Mouse (Mus musculus) limb, embryonic 14.5 days (tissue): ENCODE data around the gene Msmp. TPM values are rescaled to one million over a fixed set of nuclear protein-coding genes. Genes with fewer than 3 reads are reported as not detected.
A peak's percentile ranks its signal among the peaks of the same experiment; 100 is the strongest.

Experiments used
- ATAC-seq: fragments of 200-750 bp; cut with Nextera tagmentation; 2 replicates; pipeline ENCODE4 v1.8.0; 2017; ENCODE audit warnings: low read depth, moderate number of reproducible peaks, moderate TSS enrichment; ENCODE audit not compliant: low FRiP score
- DNase-seq: peaks from one replicate; pipeline ENCODE4 v3.0.0-alpha.2; 2015; ENCODE audit warnings: low spot score
- H3K27ac ChIP-seq: fragments of 300-500 bp; sonication (generic); replicated peaks from 2 replicates; pipeline ENCODE4 v1.5.1; 2014; ENCODE audit warnings: low read depth, mild to moderate bottlenecking, low read length, moderate library complexity, mixed read lengths
- H3K27me3 ChIP-seq: fragments of 300-500 bp; sonication (generic); 2 replicates; pipeline ENCODE4 v1.6.1; 2014; ENCODE audit warnings: low read length, mixed read lengths; ENCODE audit not compliant: control insufficient read depth, insufficient read depth
- H3K36me3 ChIP-seq: fragments of 300-500 bp; sonication (generic); 2 replicates; pipeline ENCODE4 v1.6.1; 2014; ENCODE audit warnings: mild to moderate bottlenecking, low read length, moderate library complexity, mixed read lengths; ENCODE audit not compliant: control insufficient read depth, insufficient read depth
- H3K4me1 ChIP-seq: fragments of 300-500 bp; sonication (generic); 2 replicates; pipeline ENCODE4 v1.6.1; 2014; ENCODE audit warnings: antibody characterized with exemption, low read length, mixed read lengths; ENCODE audit not compliant: control insufficient read depth, insufficient read depth
- H3K4me2 ChIP-seq: fragments of 300-500 bp; sonication (generic); replicated peaks from 2 replicates; pipeline ENCODE4 v1.6.1; 2014; ENCODE audit warnings: low read depth, mild to moderate bottlenecking, low read length, moderate library complexity; ENCODE audit not compliant: severe bottlenecking
- H3K4me3 ChIP-seq: fragments of 300-500 bp; sonication (generic); replicated peaks from 2 replicates; pipeline ENCODE4 v1.5.1; 2014; ENCODE audit warnings: low read length
- H3K9ac ChIP-seq: fragments of 300-500 bp; sonication (generic); 2 replicates; pipeline ENCODE4 v1.6.1; 2014; ENCODE audit warnings: mild to moderate bottlenecking, low read depth, low read length, moderate library complexity; ENCODE audit not compliant: severe bottlenecking
- H3K9me3 ChIP-seq: fragments of 300-500 bp; sonication (generic); 2 replicates; pipeline ENCODE4 v1.6.1; 2016; ENCODE audit warnings: low read length; ENCODE audit not compliant: control insufficient read depth
- POLR2A ChIP-seq: fragments of 200-500 bp; IDR thresholded peaks from 2 replicates; pipeline ENCODE4 v1.8.0; 2012; ENCODE audit warnings: inconsistent platforms, mild to moderate bottlenecking, moderate library complexity, borderline replicate concordance; ENCODE audit not compliant: insufficient read depth, insufficient read length; ENCODE audit errors: extremely low read depth
- WGBS: fragments of 180-500 bp; shearing (Covaris S2); extraction: QIAGEN DNeasy Blood & Tissue Kit; methylation state at CpG from one replicate; pipeline ENCODE4 v1.1.7; 2014; 5-methylcytosine and 5-hydroxymethylcytosine counted together
- polyA plus RNA-seq, 2 experiments: library from polyadenylated mRNA; depleted of rRNA in 1 of 2; stranded (reverse) in 1 of 2; unstranded in 1 of 2; fragments of >200 nt; fragmentation: Nextera tagmentation in 1 of 2; extraction: Ambion mirVana in 1 of 2; gene quantifications; 2 replicates each; pipeline versions ENCODE4 v1.2.1 to v1.2.3; 2012 to 2014

The Msmp gene
- polyA plus RNA-seq, 2 experiments: 0.88 to 2.8 TPM

DNA sequence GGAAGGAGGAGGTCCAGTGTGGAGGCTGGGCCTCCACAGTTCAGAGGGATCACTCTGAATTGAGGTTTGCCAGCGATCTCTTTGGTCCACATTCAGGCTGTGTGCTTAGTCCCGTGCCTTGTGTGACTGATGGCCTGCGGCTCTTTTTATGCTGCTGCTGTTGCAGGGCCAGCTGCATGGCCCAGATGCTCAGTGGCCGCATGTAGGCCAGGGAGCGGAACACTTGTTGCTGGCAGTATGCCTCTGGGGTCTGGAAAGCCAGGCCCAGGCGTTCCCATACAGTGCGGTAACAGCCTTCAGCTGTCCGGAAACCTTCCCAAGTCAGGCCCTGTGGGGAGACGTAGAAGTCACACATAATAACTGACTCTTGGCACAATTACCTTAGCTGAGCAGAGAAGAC, 17.2 kb downstream of the Msmp start:
- H3K9ac ChIP-seq: no peak overlapping the region
- H3K27me3 ChIP-seq: no peaks in the 10 kb centered on the region
- H3K9me3 ChIP-seq: no peaks in the 10 kb centered on the region
- DNase-seq: no peak
- peaks cover 81% of the 10 kb centered on the region for H3K36me3 ChIP-seq
- 88% methylated on average over 9 of the region's 9 CpGs for WGBS
- H3K27ac ChIP-seq: no peak overlapping the region
- H3K4me1 ChIP-seq: peaks cover 11% of the 10 kb centered on the region; the same call in 1 of the 2 replicates
- no peak for ATAC-seq
- no peak overlapping the region for H3K4me3 ChIP-seq
- H3K4me2 ChIP-seq: no peak overlapping the region
- TF ChIP-seq POLR2A: no peak

DNA sequence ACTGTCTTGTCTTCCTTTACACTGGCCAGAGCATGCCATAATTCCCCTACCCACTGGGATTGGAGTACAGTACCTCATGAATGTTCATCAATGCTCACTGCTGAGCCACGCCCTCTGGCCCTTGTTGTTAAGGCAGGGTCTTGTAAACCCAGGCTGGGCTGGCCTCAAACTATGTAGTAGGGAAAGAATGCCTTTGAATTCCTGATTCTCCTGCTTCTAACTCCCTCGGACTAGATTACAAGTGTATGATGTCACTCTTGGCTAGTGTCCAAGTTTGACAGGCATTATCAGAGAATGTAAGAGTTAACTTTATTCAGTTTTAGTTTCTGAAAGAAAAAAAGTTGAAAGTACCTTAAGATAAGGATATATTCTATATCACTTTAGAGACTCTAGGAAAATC, 20.1 kb downstream of the Msmp start:
- no peak for TF ChIP-seq POLR2A
- Histone ChIP-seq H3K4me1 (peaks cover 33% of the 10 kb centered on the region), H3K9ac (no peak overlapping the region), H3K4me3 (no peak overlapping the region; the same call in 1 of the 2 replicates), H3K27ac (no peak overlapping the region), H3K9me3 (no peaks in the 10 kb centered on the region), H3K27me3 (no peaks in the 10 kb centered on the region), H3K4me2 (0 out of 2 replicates have a peak overlapping the region, but pooled peaks have one; percentile 60), H3K36me3 (peaks cover 55% of the 10 kb centered on the region)
- peak; percentile 48 for DNase-seq
- no peak for ATAC-seq
- 47% methylated on average over 2 of the region's 2 CpGs for WGBS

DNA sequence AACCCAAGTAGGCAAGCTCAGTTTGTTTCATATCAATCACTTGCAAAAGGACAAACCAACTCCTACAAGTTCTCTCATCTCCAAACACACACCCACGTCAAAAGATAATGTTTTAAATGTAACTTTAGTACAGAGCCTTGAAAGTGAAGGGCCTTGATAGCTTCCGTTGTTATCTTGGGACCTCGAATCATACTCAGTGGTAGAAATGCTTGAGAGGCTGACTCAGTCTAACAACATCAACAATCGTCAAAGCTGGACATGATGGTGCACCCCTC, 20.8 kb downstream of the Msmp start:
- peak overlapping the region; percentile 78 for H3K4me3 ChIP-seq
- no peak for TF ChIP-seq POLR2A
- DNase-seq (no peak), ATAC-seq (no peak)
- peaks cover 39% of the 10 kb centered on the region for H3K4me1 ChIP-seq
- H3K27me3 ChIP-seq: no peaks in the 10 kb centered on the region
- peaks cover 48% of the 10 kb centered on the region for H3K36me3 ChIP-seq
- 91% methylated on average over 4 of the region's 4 CpGs for WGBS
- H3K4me2 ChIP-seq: peak overlapping the region; percentile 60
- no peaks in the 10 kb centered on the region for H3K9me3 ChIP-seq
- no peak overlapping the region for H3K27ac ChIP-seq
- no peak overlapping the region; the same call in 1 of the 2 replicates for H3K9ac ChIP-seq

DNA sequence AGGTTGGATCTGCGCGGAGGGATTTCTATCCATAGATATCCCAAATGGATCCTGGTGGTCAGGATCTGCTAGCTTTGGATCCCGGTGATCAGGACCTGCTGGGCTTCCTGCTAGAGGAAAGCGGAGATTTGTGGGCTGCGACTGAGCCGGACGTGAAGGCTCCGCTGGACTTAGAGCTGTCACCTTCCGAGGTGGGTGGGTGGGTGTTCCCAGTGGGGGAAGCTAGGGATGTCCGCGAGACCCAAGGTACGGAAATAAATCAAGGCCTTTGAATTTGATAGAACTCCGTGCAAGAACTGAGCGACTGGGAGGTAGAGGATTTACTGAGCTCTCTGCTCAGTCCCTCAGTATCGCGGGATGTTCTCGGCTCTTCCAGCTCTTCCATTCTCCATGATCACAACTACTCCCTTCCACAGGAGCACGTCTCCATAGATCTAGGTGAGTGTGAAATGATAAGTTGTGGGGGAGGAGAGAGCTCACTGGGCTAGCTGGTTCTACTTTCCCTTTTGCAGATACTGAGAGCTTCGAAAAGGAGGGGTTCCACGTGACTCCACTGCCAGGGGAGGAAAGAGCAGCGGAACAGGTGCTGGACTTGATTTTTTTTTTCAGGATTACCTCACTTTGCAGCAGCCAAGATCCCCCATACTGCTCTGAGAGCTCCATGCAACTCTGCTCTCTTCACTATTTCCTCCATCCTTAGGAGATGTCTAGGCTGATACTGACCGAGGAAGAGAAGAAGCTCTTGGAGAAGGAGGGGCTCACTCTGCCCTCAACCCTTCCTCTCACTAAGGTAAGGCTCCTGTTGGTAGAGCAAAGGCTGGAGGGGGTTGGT, 21.3 kb downstream of the Msmp start:
- peak overlapping the region; percentile 60 for H3K4me2 ChIP-seq
- peaks cover 44% of the 10 kb centered on the region for H3K4me1 ChIP-seq
- H3K27ac ChIP-seq: peak overlapping the region; percentile 98
- peak overlapping the region; percentile 91 for H3K9ac ChIP-seq
- H3K9me3 ChIP-seq: no peaks in the 10 kb centered on the region
- no peak for TF ChIP-seq POLR2A
- H3K27me3 ChIP-seq: no peaks in the 10 kb centered on the region
- ATAC-seq (0 out of 2 replicates have a peak, but pooled peaks have one; percentile 1), DNase-seq (no peak)
- H3K4me3 ChIP-seq: peak overlapping the region; percentile 78
- peaks cover 42% of the 10 kb centered on the region for H3K36me3 ChIP-seq
- WGBS: 9% methylated on average over 22 of the region's 22 CpGs

DNA sequence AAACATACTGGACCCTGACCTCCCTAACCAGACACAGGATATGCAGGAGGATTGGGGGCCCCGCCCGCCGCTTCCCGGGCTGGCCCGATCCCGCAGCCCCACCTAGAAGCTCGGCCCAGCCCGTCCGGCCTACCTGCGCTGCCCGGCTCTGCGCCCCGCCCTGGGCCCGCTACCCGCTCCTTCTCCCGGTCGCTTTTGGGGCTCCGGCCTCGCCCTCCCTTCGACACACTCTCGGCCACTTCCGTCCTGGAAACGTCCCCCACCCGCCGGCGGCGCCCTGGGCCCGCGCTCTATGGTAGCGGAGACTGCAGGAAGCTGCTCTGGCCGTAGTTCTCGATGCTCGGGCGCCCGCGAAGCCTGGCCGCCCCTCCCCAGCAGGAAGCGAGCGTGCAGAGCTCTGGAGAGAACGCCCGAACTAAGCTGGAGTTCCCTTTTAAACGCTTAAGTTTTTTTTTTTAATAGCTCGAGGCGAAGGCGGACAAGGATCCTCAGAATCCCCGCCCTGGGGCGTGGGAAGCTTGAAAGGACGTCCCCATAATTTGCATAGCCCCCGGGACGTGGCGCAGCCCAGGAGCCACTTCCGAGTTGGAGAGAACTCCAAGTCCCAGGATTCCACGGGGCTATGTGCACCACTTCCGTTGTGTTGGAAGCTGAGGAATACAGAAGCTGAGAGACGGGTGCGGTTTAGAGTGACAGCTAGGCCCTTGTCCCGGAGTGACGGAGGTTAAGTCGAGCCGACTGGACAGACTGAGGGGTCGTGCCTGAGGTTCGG, 22.1 kb downstream of the Msmp start, which contains the start of the genes Creb3 and Tln1:
Gene Creb3, plus strand, starts transcription at position 336 of the 772 bp plus-strand sequence.
Gene Tln1, minus strand, starts transcription at position 695 of the 772 bp plus-strand sequence.
- H3K27ac ChIP-seq: peak within 1 kb of the TSS; percentile 98
- 0 out of 2 replicates have a peak, but pooled peaks have one; percentile 56 for TF ChIP-seq POLR2A
- WGBS: under 1% methylated on average over 62 of the region's 62 CpGs
- H3K9me3 ChIP-seq: no peaks in the 10 kb centered on the region
- DNase-seq (peak; percentile 97), ATAC-seq (peak; percentile 91)
- H3K27me3 ChIP-seq: no peaks in the 10 kb centered on the region
- peak within 1 kb of the TSS; percentile 91 for H3K9ac ChIP-seq
- peak within 1 kb of the TSS; percentile 60 for H3K4me2 ChIP-seq
- H3K4me3 ChIP-seq: peak within 1 kb of the TSS; percentile 78
- peaks cover 48% of the 10 kb centered on the region for H3K4me1 ChIP-seq
- H3K36me3 ChIP-seq: peaks cover 38% of the 10 kb centered on the region
